Mouse (Mus musculus): ENCODE results near the gene Rnf11.

DNA sequence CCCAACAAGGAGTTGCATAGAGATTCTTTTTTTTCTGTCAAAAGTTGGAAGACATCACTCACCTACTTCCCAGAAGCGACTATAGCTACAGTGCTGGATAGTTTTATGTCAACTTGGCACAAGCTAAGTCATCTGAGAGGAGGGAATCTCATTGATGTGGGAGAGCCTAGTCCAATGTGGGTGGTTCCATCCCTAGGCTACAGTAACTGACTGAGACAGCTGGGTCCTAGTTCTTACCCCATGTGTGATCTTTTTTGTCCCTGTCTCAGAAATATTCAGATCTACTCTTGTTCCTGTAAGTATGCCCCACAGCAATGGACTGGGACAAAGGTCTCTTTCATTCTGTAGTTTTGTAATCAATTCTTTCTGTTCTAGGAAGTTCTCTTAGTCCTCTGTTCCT is 66.5 kb downstream of the Rnf11 start:
- TF ChIP-seq POLR2A (IDR thresholded peaks at IDR 0.05; ENCODE audit: low read depth, low read length) = no peak
- no peak for TF ChIP-seq CTCF (IDR thresholded peaks at IDR 0.05; ENCODE audit: extremely low read depth, insufficient read length, insufficient replicate concordance, low read depth, low read length)

Data from small intestine, adult 2 months (tissue).